Mouse (Mus musculus) stomach, postnatal 0 days (tissue): ENCODE results near the gene Eml5. TPM values are rescaled to one million over a fixed set of nuclear protein-coding genes. Genes with fewer than 3 reads are reported as not detected.
A peak's percentile ranks its signal among the peaks of the same experiment; 100 is the strongest.

Experiments
- ATAC-seq: fragments of 200-750 bp; cut with Nextera tagmentation; 2 replicates; pipeline ENCODE4 v1.8.0; 2017; ENCODE audit not compliant: low FRiP score, low TSS enrichment
- DNase-seq: peaks from one replicate; pipeline ENCODE4 v3.0.0-alpha.2; 2016; ENCODE audit warnings: low spot score
- H3K27ac ChIP-seq: fragments of 300-500 bp; sonication (generic); replicated peaks from 2 replicates; pipeline ENCODE4 v1.5.1; 2014; ENCODE audit warnings: mild to moderate bottlenecking, control low read depth
- H3K27me3 ChIP-seq: fragments of 300-500 bp; sonication (generic); 2 replicates; pipeline ENCODE4 v1.6.1; 2014; ENCODE audit warnings: low read length; ENCODE audit not compliant: control insufficient read depth, insufficient read depth
- H3K36me3 ChIP-seq: fragments of 300-500 bp; sonication (generic); 2 replicates; pipeline ENCODE4 v1.6.1; 2014; ENCODE audit warnings: low read length, mixed read lengths; ENCODE audit not compliant: control insufficient read depth, insufficient read depth
- H3K4me1 ChIP-seq: fragments of 300-500 bp; sonication (generic); replicated peaks from 2 replicates; pipeline ENCODE4 v1.6.1; 2014; ENCODE audit warnings: antibody characterized with exemption; ENCODE audit not compliant: control insufficient read depth, insufficient read depth
- H3K4me2 ChIP-seq: fragments of 300-500 bp; sonication (generic); replicated peaks from 2 replicates; pipeline ENCODE4 v1.6.1; 2014; ENCODE audit warnings: low read depth, mild to moderate bottlenecking, control low read depth, moderate library complexity
- H3K4me3 ChIP-seq: fragments of 300-500 bp; sonication (generic); 2 replicates; pipeline ENCODE4 v1.5.1; 2014; ENCODE audit warnings: low read depth, low read length, control low read depth
- H3K9ac ChIP-seq: fragments of 300-500 bp; sonication (generic); 2 replicates; pipeline ENCODE4 v1.6.1; 2014; ENCODE audit warnings: mild to moderate bottlenecking, low read length, control low read depth, mixed read lengths
- H3K9me3 ChIP-seq: fragments of 300-500 bp; sonication (generic); 2 replicates; pipeline ENCODE4 v1.6.1; 2016; ENCODE audit warnings: low read length; ENCODE audit not compliant: control insufficient read depth
- CTCF ChIP-seq: IDR thresholded peaks from 2 replicates; pipeline ENCODE4 v1.5.1; 2016; ENCODE audit warnings: antibody characterized with exemption, low read depth, mild to moderate bottlenecking, moderate library complexity
- EP300 ChIP-seq: optimal IDR thresholded peaks from 2 replicates; pipeline ENCODE3; 2016; ENCODE audit warnings: antibody characterized with exemption
- WGBS: fragments of 180-500 bp; shearing (Covaris S2); extraction: QIAGEN DNeasy Blood & Tissue Kit; methylation state at CpG from one replicate; pipeline ENCODE4 v1.1.7; 2014; 5-methylcytosine and 5-hydroxymethylcytosine counted together
- polyA plus RNA-seq: library from polyadenylated mRNA; unstranded; fragments of >200 nt; fragmentation: Nextera tagmentation; extraction: Ambion mirVana; gene quantifications from 2 replicates; pipeline ENCODE4 v1.2.1, GENCODE M21; 2015

The Eml5 gene
- polyA plus RNA-seq, 1 experiment from 2014 or later: 1.7 TPM

DNA sequence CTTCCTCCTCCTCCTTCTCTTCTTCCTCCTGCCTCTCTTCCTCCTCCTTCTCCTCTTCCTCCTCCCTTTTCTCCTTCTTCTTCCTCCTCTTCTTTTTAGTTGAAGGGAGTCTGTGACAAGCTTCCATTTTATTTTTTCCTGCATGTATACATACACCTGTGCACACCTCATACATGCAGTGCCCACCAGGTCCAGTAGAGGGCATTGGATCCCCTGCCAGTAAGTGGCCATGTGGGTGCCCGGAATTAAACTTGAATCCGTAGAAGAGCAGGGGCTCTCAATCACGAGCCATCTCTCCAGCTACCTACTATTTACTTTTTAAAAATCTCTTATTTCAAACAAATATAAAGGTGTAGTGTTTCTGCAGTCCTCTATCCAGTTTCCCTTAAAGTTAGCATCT, 50.5 kb downstream of the Eml5 start:
- WGBS: 10% methylated on average over 3 of the region's 3 CpGs
- ATAC-seq (no peak), DNase-seq (peak; percentile 76)
- no peak overlapping the region for H3K4me3 ChIP-seq
- H3K27me3 ChIP-seq: no peaks in the 10 kb centered on the region
- H3K36me3 ChIP-seq: no peaks in the 10 kb centered on the region
- no peak overlapping the region for H3K27ac ChIP-seq
- H3K4me1 ChIP-seq: no peaks in the 10 kb centered on the region
- no peaks in the 10 kb centered on the region for H3K9me3 ChIP-seq
- no peak overlapping the region for H3K9ac ChIP-seq
- H3K4me2 ChIP-seq: no peak overlapping the region
- TF ChIP-seq EP300: no peak
- peak; percentile 81 for TF ChIP-seq CTCF

DNA sequence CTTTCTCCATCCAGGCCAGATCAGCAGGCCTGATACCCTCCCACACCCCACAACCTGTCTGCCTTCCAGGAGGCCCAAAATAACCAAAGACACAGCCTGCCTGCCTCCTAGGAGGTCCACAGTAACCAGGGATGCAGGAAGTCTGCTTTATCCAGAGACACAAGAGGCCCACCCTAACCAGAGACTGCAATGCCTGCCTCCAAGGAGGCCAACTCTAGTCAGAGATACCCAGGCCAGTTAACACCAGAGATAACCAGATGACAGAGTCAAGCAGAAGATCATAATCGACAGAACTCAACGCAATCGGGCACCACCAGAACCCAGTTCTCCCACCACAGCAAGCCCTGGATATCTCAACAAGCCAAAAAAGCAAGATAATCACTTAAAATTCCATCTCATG, 56.5 kb downstream of the Eml5 start:
- Histone ChIP-seq H3K9me3 (no peaks in the 10 kb centered on the region), H3K27me3 (no peaks in the 10 kb centered on the region), H3K4me2 (no peak overlapping the region), H3K4me3 (no peak overlapping the region), H3K4me1 (no peaks in the 10 kb centered on the region), H3K36me3 (no peaks in the 10 kb centered on the region), H3K27ac (no peak overlapping the region), H3K9ac (no peak overlapping the region)
- no peak for DNase-seq
- 96% methylated on average over 3 of the region's 3 CpGs for WGBS
- TF ChIP-seq EP300: no peak
- TF ChIP-seq CTCF: no peak
- no peak for ATAC-seq

- Histone ChIP-seq H3K27ac (no peak overlapping the region), H3K27me3 (no peaks in the 10 kb centered on the region), H3K9me3 (no peaks in the 10 kb centered on the region), H3K4me1 (no peaks in the 10 kb centered on the region), H3K36me3 (no peaks in the 10 kb centered on the region), H3K4me3 (no peak overlapping the region), H3K9ac (no peak overlapping the region), H3K4me2 (no peak overlapping the region)
- TF ChIP-seq CTCF: no peak
- no peak for TF ChIP-seq EP300
- DNase-seq (no peak), ATAC-seq (no peak)
- 69% methylated on average over 3 of the region's 3 CpGs for WGBS
These were observed 61.1 kb downstream of the Eml5 start for GRCm38 (mm10) chr12:98840135-98840534.

GRCm38 (mm10) chr12:98837940-98838339, 63.3 kb downstream of the Eml5 start:
- H3K4me3 ChIP-seq: no peak overlapping the region
- H3K9me3 ChIP-seq: no peaks in the 10 kb centered on the region
- H3K4me2 ChIP-seq: no peak overlapping the region
- ATAC-seq (no peak), DNase-seq (no peak)
- 90% methylated on average over 3 of the region's 3 CpGs for WGBS
- H3K27me3 ChIP-seq: no peaks in the 10 kb centered on the region
- H3K4me1 ChIP-seq: no peaks in the 10 kb centered on the region
- no peak overlapping the region for H3K27ac ChIP-seq
- H3K9ac ChIP-seq: no peak overlapping the region
- TF ChIP-seq EP300 (no peak), CTCF (no peak)
- no peaks in the 10 kb centered on the region for H3K36me3 ChIP-seq

- Histone ChIP-seq H3K4me1 (no peaks in the 10 kb centered on the region), H3K9me3 (no peaks in the 10 kb centered on the region), H3K4me3 (no peak overlapping the region), H3K36me3 (no peaks in the 10 kb centered on the region), H3K27me3 (no peaks in the 10 kb centered on the region), H3K27ac (no peak overlapping the region), H3K4me2 (no peak overlapping the region), H3K9ac (no peak overlapping the region)
- no peak for DNase-seq
- TF ChIP-seq CTCF: no peak
- TF ChIP-seq EP300: no peak
- 87% methylated on average over 2 of the region's 2 CpGs for WGBS
- ATAC-seq: no peak
These were observed 65.8 kb downstream of the Eml5 start for GRCm38 (mm10) chr12:98835466-98835865.

GRCm38 (mm10) chr12:98834879-98835278, 66.4 kb downstream of the Eml5 start:
- H3K27me3 ChIP-seq: no peaks in the 10 kb centered on the region
- TF ChIP-seq EP300 (no peak), CTCF (no peak)
- 57% methylated on average over 2 of the region's 2 CpGs for WGBS
- no peak overlapping the region for H3K27ac ChIP-seq
- H3K4me2 ChIP-seq: no peak overlapping the region
- H3K4me1 ChIP-seq: no peaks in the 10 kb centered on the region
- H3K9me3 ChIP-seq: no peaks in the 10 kb centered on the region
- ATAC-seq (no peak), DNase-seq (no peak)
- H3K4me3 ChIP-seq: no peak overlapping the region
- no peaks in the 10 kb centered on the region for H3K36me3 ChIP-seq
- H3K9ac ChIP-seq: no peak overlapping the region
